Mouse (Mus musculus): ENCODE results near the gene 1700025G04Rik. TPM values are rescaled to one million over a fixed set of nuclear protein-coding genes. Genes with fewer than 3 reads are reported as not detected.

Gene 1700025G04Rik
- polyA plus RNA-seq, 1 experiment from 2014 or later: 25.8 TPM

GRCm38 (mm10) chr1:151942972-151943654, 146.8 kb downstream of the 1700025G04Rik start:
- Histone ChIP-seq H3K27ac (ENCODE audit: low read depth, low read length) (0 out of 2 replicates have a peak overlapping the region, but pooled peaks have one; percentile 11), H3K9ac (ENCODE audit: low read depth, low read length) (no peak overlapping the region), H3K9me3 (ENCODE audit: control insufficient read depth) (no peaks in the 10 kb centered on the region), H3K36me3 (ENCODE audit: control insufficient read depth, insufficient read depth) (no peaks in the 10 kb centered on the region), H3K4me3 (ENCODE audit: low read depth, low read length) (no peak overlapping the region), H3K4me2 (replicated peaks; ENCODE audit: low read depth) (peak overlapping the region; percentile 27), H3K4me1 (replicated peaks; ENCODE audit: control insufficient read depth, insufficient read depth, low read length) (peaks cover 13% of the 10 kb centered on the region), H3K27me3 (replicated peaks; ENCODE audit: control insufficient read depth, insufficient read depth, low read length) (no peaks in the 10 kb centered on the region)
- peak; percentile 32; the same call in 1 of the 2 replicates for ATAC-seq
- TF ChIP-seq CTCF (IDR thresholded peaks at IDR 0.05; ENCODE audit: low read depth): no peak
- 30% methylated on average over 11 of the region's 11 CpGs for WGBS

GRCm38 (mm10) chr1:151939987-151940386, 149.9 kb downstream of the 1700025G04Rik start:
- Histone ChIP-seq H3K4me1 (replicated peaks; ENCODE audit: control insufficient read depth, insufficient read depth, low read length) (peaks cover 13% of the 10 kb centered on the region), H3K27me3 (replicated peaks; ENCODE audit: control insufficient read depth, insufficient read depth, low read length) (no peaks in the 10 kb centered on the region), H3K4me3 (ENCODE audit: low read depth, low read length) (no peak overlapping the region), H3K4me2 (replicated peaks; ENCODE audit: low read depth) (no peak overlapping the region), H3K36me3 (ENCODE audit: control insufficient read depth, insufficient read depth) (no peaks in the 10 kb centered on the region), H3K9me3 (ENCODE audit: control insufficient read depth) (no peaks in the 10 kb centered on the region), H3K27ac (ENCODE audit: low read depth, low read length) (no peak overlapping the region), H3K9ac (ENCODE audit: low read depth, low read length) (no peak overlapping the region)
- no peak for TF ChIP-seq CTCF (IDR thresholded peaks at IDR 0.05; ENCODE audit: low read depth)
- ATAC-seq: no peak
- 37% methylated on average over 8 of the region's 8 CpGs for WGBS

- H3K27me3 ChIP-seq (replicated peaks; ENCODE audit: control insufficient read depth, insufficient read depth, low read length): no peaks in the 10 kb centered on the region
- H3K27ac ChIP-seq (ENCODE audit: low read depth, low read length): no peak overlapping the region
- H3K4me2 ChIP-seq (replicated peaks; ENCODE audit: low read depth): no peak overlapping the region
- H3K9ac ChIP-seq (ENCODE audit: low read depth, low read length): no peak overlapping the region
- H3K9me3 ChIP-seq (ENCODE audit: control insufficient read depth): no peaks in the 10 kb centered on the region
- 75% methylated on average over 6 of the region's 6 CpGs for WGBS
- no peak for TF ChIP-seq CTCF (IDR thresholded peaks at IDR 0.05; ENCODE audit: low read depth)
- no peaks in the 10 kb centered on the region for H3K36me3 ChIP-seq (ENCODE audit: control insufficient read depth, insufficient read depth)
- no peak for ATAC-seq
- no peak overlapping the region for H3K4me3 ChIP-seq (ENCODE audit: low read depth, low read length)
- peaks cover 13% of the 10 kb centered on the region for H3K4me1 ChIP-seq (replicated peaks; ENCODE audit: control insufficient read depth, insufficient read depth, low read length)
Measured at GRCm38 (mm10) chr1:151939510-151939909, 150.4 kb downstream of the 1700025G04Rik start.

GRCm38 (mm10) chr1:151933605-151934004, 156.3 kb downstream of the 1700025G04Rik start:
- Histone ChIP-seq H3K27ac (ENCODE audit: low read depth, low read length) (no peak overlapping the region), H3K36me3 (ENCODE audit: control insufficient read depth, insufficient read depth) (no peaks in the 10 kb centered on the region), H3K4me1 (replicated peaks; ENCODE audit: control insufficient read depth, insufficient read depth, low read length) (no peaks in the 10 kb centered on the region), H3K4me3 (ENCODE audit: low read depth, low read length) (no peak overlapping the region), H3K9me3 (ENCODE audit: control insufficient read depth) (no peaks in the 10 kb centered on the region), H3K4me2 (replicated peaks; ENCODE audit: low read depth) (no peak overlapping the region), H3K27me3 (replicated peaks; ENCODE audit: control insufficient read depth, insufficient read depth, low read length) (no peaks in the 10 kb centered on the region), H3K9ac (ENCODE audit: low read depth, low read length) (no peak overlapping the region)
- no peak for TF ChIP-seq CTCF (IDR thresholded peaks at IDR 0.05; ENCODE audit: low read depth)
- ATAC-seq: no peak
- WGBS: 81% methylated on average over 6 of the region's 6 CpGs

- Histone ChIP-seq H3K4me2 (replicated peaks; ENCODE audit: low read depth) (no peak overlapping the region), H3K36me3 (ENCODE audit: control insufficient read depth, insufficient read depth) (no peaks in the 10 kb centered on the region), H3K9ac (ENCODE audit: low read depth, low read length) (no peak overlapping the region), H3K27me3 (replicated peaks; ENCODE audit: control insufficient read depth, insufficient read depth, low read length) (no peaks in the 10 kb centered on the region), H3K27ac (ENCODE audit: low read depth, low read length) (no peak overlapping the region), H3K9me3 (ENCODE audit: control insufficient read depth) (no peaks in the 10 kb centered on the region), H3K4me1 (replicated peaks; ENCODE audit: control insufficient read depth, insufficient read depth, low read length) (no peaks in the 10 kb centered on the region), H3K4me3 (ENCODE audit: low read depth, low read length) (no peak overlapping the region)
- no peak for ATAC-seq
- TF ChIP-seq CTCF (IDR thresholded peaks at IDR 0.05; ENCODE audit: low read depth): no peak
- 62% methylated on average over 8 of the region's 8 CpGs for WGBS
Measured at GRCm38 (mm10) chr1:151926826-151927225, 163.1 kb downstream of the 1700025G04Rik start.

GRCm38 (mm10) chr1:151926141-151926540, 163.8 kb downstream of the 1700025G04Rik start:
- peak; percentile 49 for TF ChIP-seq CTCF (IDR thresholded peaks at IDR 0.05; ENCODE audit: low read depth)
- WGBS: 58% methylated on average over 4 of the region's 4 CpGs
- Histone ChIP-seq H3K36me3 (ENCODE audit: control insufficient read depth, insufficient read depth) (no peaks in the 10 kb centered on the region), H3K4me2 (replicated peaks; ENCODE audit: low read depth) (no peak overlapping the region), H3K4me1 (replicated peaks; ENCODE audit: control insufficient read depth, insufficient read depth, low read length) (no peaks in the 10 kb centered on the region), H3K27me3 (replicated peaks; ENCODE audit: control insufficient read depth, insufficient read depth, low read length) (no peaks in the 10 kb centered on the region), H3K27ac (ENCODE audit: low read depth, low read length) (no peak overlapping the region), H3K9me3 (ENCODE audit: control insufficient read depth) (no peaks in the 10 kb centered on the region), H3K9ac (ENCODE audit: low read depth, low read length) (no peak overlapping the region), H3K4me3 (ENCODE audit: low read depth, low read length) (no peak overlapping the region)
- no peak for ATAC-seq
